Mouse (Mus musculus): ENCODE data around the gene A430005L14Rik. TPM values are rescaled to one million over a fixed set of nuclear protein-coding genes. Genes with fewer than 3 reads are reported as not detected.
"Not testable (repeated sequence)": the region's sequence is repeated elsewhere in the genome, so short reads cannot be mapped to it uniquely, and the experiment has no call there.

A430005L14Rik gene
- polyA plus RNA-seq (2016; fragmentation: Nextera tagmentation; extraction: Ambion mirVana) = 74.4 and 75.3 TPM in 2 replicates

DNA sequence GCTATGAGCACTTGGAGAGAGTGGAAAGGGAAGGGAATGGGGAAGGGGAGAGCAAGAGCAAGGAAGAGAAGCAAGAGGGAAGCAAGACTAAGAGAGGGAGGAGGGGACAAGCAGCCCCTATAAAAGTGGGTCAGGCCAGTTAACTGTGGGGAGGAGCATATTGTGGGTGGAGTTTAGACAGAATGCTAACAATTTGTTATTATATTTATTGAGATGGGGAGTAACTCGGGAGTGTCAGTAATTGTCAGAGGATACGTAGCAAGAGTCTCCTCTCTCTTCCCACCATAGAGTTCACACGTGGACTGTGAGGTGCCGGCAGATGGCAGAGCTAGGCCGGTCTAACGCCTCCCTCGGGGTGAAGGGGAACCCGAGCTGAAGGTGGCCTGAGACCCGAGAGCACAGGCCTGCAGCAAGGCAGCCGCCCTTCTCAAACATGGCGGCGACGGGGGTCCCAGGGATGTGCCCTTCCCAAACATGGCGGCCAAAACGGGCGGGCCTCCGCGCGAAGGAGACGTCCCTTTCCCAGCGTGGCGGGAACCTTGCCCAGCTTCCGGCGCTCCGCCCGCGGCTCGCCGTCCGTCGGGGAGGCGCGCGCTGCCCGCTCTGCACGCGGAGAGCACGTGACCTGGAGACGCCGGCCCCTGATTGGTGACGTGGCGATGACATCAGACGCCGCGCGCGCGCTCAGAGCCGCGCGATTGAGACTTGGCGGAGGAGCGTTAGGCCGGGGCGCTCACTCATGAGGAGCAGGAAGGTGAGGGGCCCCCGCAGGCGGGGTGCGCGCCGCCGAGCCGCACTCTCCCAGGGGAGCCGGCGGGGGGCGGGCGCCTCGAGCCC lies at the start of gene A430005L14Rik:
TSS of gene A430005L14Rik (plus strand) at position 669 of the 837 bp plus-strand sequence.
- H3K27me3 ChIP-seq (replicated peaks) = peaks cover 31% of the 10 kb centered on the region
- WGBS (ENCODE audit: insufficient replicate concordance) = 2% methylated on average over 66 of the region's 67 CpGs
- H3K9ac ChIP-seq = peak within 1 kb of the TSS; percentile 96
- peaks cover 28% of the 10 kb centered on the region for H3K4me1 ChIP-seq
- H3K9me3 ChIP-seq (replicated peaks) = no peaks in the 10 kb centered on the region
- peaks cover 25% of the 10 kb centered on the region for H3K36me3 ChIP-seq
- H3K4me3 ChIP-seq = peak within 1 kb of the TSS; percentile 85
- ATAC-seq = peak; percentile 97
- peak within 1 kb of the TSS; percentile 91 for H3K4me2 ChIP-seq
- H3K27ac ChIP-seq = peak within 1 kb of the TSS; percentile 95

- Histone ChIP-seq H3K4me2 (no peak overlapping the region), H3K36me3 (no peaks in the 10 kb centered on the region), H3K27ac (no peak overlapping the region), H3K4me3 (no peak overlapping the region), H3K9ac (no peak overlapping the region), H3K4me1 (no peaks in the 10 kb centered on the region), H3K27me3 (replicated peaks) (no peaks in the 10 kb centered on the region), H3K9me3 (replicated peaks) (no peaks in the 10 kb centered on the region)
- WGBS (ENCODE audit: insufficient replicate concordance) = 27% methylated on average over 11 of the region's 11 CpGs
- no peak for ATAC-seq
These were observed 49.5 kb upstream of the A430005L14Rik start for GRCm38 (mm10) chr4:153907573-153907972.

DNA sequence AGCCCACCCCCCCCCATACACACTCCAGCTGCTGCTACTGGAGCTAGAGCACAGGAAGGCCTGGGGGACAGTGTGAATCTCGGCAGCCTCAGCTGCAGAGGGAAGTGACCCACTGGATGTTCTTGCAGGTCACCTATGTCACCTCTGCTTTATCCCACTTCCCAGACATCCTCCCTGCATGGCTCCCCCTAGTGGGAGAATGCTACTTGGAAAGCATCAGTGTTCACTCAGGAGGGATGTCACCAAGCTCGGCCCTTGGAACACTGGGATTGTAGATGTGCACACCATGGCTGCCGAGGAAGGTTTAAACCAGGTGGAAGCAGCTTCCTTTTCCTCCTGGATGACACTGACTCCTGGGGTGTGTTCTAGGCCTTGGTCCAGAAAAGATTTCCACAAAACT lies 43.4 kb upstream of the A430005L14Rik start:
- Histone ChIP-seq H3K27me3 (replicated peaks) (no peaks in the 10 kb centered on the region), H3K36me3 (no peaks in the 10 kb centered on the region), H3K4me2 (no peak overlapping the region), H3K4me3 (no peak overlapping the region), H3K27ac (no peak overlapping the region), H3K4me1 (no peaks in the 10 kb centered on the region), H3K9me3 (replicated peaks) (no peaks in the 10 kb centered on the region), H3K9ac (no peak overlapping the region)
- WGBS (ENCODE audit: insufficient replicate concordance) = 58% methylated on average over 3 of the region's 3 CpGs
- ATAC-seq = no peak

- no peaks in the 10 kb centered on the region for H3K9me3 ChIP-seq (replicated peaks)
- no peak overlapping the region for H3K27ac ChIP-seq
- ATAC-seq = no peak
- H3K27me3 ChIP-seq (replicated peaks) = 0 out of 2 replicates have a peak, but pooled peaks cover 3% of the 10 kb centered on the region
- no peaks in the 10 kb centered on the region for H3K36me3 ChIP-seq
- WGBS (ENCODE audit: insufficient replicate concordance) = 30% methylated on average over 8 of the region's 8 CpGs
- no peaks in the 10 kb centered on the region for H3K4me1 ChIP-seq
- no peak overlapping the region for H3K9ac ChIP-seq
- H3K4me2 ChIP-seq = no peak overlapping the region
- no peak overlapping the region for H3K4me3 ChIP-seq
These were observed 39.1 kb upstream of the A430005L14Rik start for GRCm38 (mm10) chr4:153917773-153918500.

GRCm38 (mm10) chr4:153920517-153921233 lies 36.4 kb upstream of the A430005L14Rik start:
- no peak for ATAC-seq
- H3K36me3 ChIP-seq = no peaks in the 10 kb centered on the region
- no peak overlapping the region for H3K4me3 ChIP-seq
- WGBS (ENCODE audit: insufficient replicate concordance) = 58% methylated on average over 9 of the region's 9 CpGs
- H3K9ac ChIP-seq = no peak overlapping the region
- H3K9me3 ChIP-seq (replicated peaks) = no peaks in the 10 kb centered on the region
- 0 out of 2 replicates have a peak, but pooled peaks cover 3% of the 10 kb centered on the region for H3K27me3 ChIP-seq (replicated peaks)
- no peak overlapping the region for H3K4me2 ChIP-seq
- no peak overlapping the region for H3K27ac ChIP-seq
- H3K4me1 ChIP-seq = no peaks in the 10 kb centered on the region

DNA sequence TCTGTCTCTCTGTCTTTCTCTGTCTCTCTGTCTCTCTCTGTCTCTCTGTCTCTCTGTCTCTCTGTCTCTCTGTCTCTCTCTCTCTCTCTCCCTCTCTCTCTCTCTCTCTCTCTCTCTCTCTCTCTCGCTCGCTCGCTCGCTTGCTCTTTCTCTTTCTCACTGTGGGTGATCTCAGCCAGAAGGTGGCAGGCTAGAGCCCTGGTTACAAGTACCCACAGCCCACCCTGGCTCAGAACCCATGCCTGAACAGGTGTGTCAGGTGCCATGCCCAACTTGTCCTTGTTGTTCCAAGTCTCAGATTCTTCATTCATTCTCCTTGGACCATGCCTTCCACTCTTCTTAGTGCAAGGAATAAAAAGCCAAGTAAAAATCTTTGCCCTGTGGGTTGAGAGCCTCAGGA lies 34.9 kb upstream of the A430005L14Rik start:
- not testable (repeated sequence) for H3K9ac ChIP-seq; H3K9me3 ChIP-seq (replicated peaks); H3K4me3 ChIP-seq; H3K4me1 ChIP-seq; H3K27ac ChIP-seq; H3K4me2 ChIP-seq; H3K36me3 ChIP-seq; H3K27me3 ChIP-seq (replicated peaks); ATAC-seq
- 40% methylated on average over 4 of the region's 4 CpGs for WGBS (ENCODE audit: insufficient replicate concordance)

DNA sequence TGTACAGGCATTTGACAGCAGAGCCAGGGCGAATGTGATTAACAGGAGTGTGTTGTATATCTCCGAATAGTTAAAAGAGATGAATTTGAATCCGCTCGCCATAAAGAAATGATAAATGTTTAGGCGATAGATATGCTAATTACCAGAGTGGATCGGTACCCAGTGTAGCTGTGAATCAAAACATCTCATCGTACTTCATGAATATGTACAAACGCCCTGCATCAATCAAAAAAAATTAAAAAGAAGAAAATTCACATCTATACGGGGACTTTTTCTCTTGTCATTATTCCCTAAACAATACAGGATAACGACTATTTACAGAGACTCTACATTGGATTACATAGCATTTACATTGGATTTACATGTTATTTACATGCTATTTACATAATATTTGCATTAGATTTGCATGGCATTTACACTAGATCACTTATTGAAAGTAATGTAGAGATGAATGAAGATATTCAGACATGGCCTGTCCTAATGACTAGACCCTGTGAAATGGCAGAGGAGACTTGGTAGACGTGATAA lies 28.2 kb upstream of the A430005L14Rik start:
- no peaks in the 10 kb centered on the region for H3K36me3 ChIP-seq
- 75% methylated on average over 11 of the region's 11 CpGs for WGBS (ENCODE audit: insufficient replicate concordance)
- H3K27me3 ChIP-seq (replicated peaks) = no peaks in the 10 kb centered on the region
- H3K4me1 ChIP-seq = no peaks in the 10 kb centered on the region
- no peak overlapping the region for H3K4me3 ChIP-seq
- ATAC-seq = no peak
- H3K4me2 ChIP-seq = no peak overlapping the region
- no peaks in the 10 kb centered on the region for H3K9me3 ChIP-seq (replicated peaks)
- H3K27ac ChIP-seq = no peak overlapping the region
- no peak overlapping the region for H3K9ac ChIP-seq

DNA sequence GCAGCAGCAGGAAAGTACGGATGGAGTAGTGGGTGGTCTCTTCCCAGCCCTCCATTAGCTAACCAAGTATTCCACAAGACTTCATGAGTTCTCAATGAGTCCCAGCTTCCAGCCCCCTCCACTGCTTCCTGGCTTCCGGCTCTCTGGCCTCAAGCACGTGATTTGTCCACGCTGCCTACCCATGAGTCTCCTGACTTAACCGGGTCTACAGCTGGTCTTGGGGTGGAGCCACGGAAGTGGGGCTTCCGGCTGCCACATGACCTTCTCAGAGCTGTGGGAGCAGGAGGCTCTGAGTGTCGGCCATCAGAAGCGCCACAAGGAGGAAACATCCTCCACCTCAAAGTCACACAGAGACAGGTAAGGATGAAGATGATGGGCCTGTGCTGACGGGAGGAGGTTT lies 27.6 kb upstream of the A430005L14Rik start:
- H3K27ac ChIP-seq = no peak overlapping the region
- WGBS (ENCODE audit: insufficient replicate concordance) = 46% methylated on average over 10 of the region's 10 CpGs

GRCm38 (mm10) chr4:153929921-153930320 lies 27.1 kb upstream of the A430005L14Rik start:
- 68% methylated on average over 4 of the region's 4 CpGs for WGBS (ENCODE audit: insufficient replicate concordance)

More for the DNA sequence above, 27.6 kb upstream of the A430005L14Rik start:
- H3K4me2 ChIP-seq = no peak overlapping the region
- no peak overlapping the region for H3K9ac ChIP-seq
- H3K27me3 ChIP-seq (replicated peaks) = no peaks in the 10 kb centered on the region
- H3K4me3 ChIP-seq = no peak overlapping the region
- no peaks in the 10 kb centered on the region for H3K9me3 ChIP-seq (replicated peaks)
- no peaks in the 10 kb centered on the region for H3K36me3 ChIP-seq
- no peaks in the 10 kb centered on the region for H3K4me1 ChIP-seq
- no peak for ATAC-seq

GRCm38 (mm10) chr4:153943243-153943642 lies 13.8 kb upstream of the A430005L14Rik start:
- Histone ChIP-seq H3K4me2 (no peak overlapping the region), H3K4me3 (no peak overlapping the region), H3K9ac (no peak overlapping the region), H3K27me3 (replicated peaks) (peaks cover 52% of the 10 kb centered on the region), H3K27ac (no peak overlapping the region), H3K4me1 (no peaks in the 10 kb centered on the region), H3K36me3 (no peaks in the 10 kb centered on the region), H3K9me3 (replicated peaks) (no peaks in the 10 kb centered on the region)
- no peak for ATAC-seq
- 38% methylated on average over 4 of the region's 4 CpGs for WGBS (ENCODE audit: insufficient replicate concordance)

More at GRCm38 (mm10) chr4:153929921-153930320, 27.1 kb upstream of the A430005L14Rik start:
- H3K36me3 ChIP-seq = no peaks in the 10 kb centered on the region
- H3K27ac ChIP-seq = no peak overlapping the region
- no peaks in the 10 kb centered on the region for H3K9me3 ChIP-seq (replicated peaks)
- no peaks in the 10 kb centered on the region for H3K4me1 ChIP-seq
- no peak overlapping the region for H3K4me2 ChIP-seq
- H3K9ac ChIP-seq = no peak overlapping the region
- no peaks in the 10 kb centered on the region for H3K27me3 ChIP-seq (replicated peaks)
- H3K4me3 ChIP-seq = no peak overlapping the region
- ATAC-seq = no peak

DNA sequence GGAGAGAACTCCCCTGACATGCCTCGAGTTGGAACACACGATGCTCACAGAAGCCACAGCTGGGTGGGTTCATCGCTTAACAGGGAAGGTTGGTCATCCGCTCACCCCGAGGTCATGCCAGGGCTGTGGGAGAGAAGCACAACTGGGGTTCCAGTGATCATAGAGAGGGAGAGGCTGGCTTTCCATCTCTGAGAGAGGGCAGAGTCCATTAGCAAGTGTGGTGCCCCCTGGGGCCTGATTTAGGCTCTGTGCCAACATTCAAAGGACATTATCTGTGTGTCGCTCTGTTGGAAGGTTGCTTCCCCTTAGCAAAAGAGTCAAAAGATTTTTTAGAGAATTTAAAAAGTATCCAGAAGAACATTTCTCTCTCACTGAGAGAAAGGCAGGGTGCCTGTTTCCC lies 12.8 kb upstream of the A430005L14Rik start:
- ATAC-seq = no peak
- WGBS (ENCODE audit: insufficient replicate concordance) = 43% methylated on average over 6 of the region's 6 CpGs

More for the DNA sequence above, 12.8 kb upstream of the A430005L14Rik start:
- H3K4me2 ChIP-seq = no peak overlapping the region
- no peak overlapping the region for H3K9ac ChIP-seq
- no peaks in the 10 kb centered on the region for H3K36me3 ChIP-seq
- no peak overlapping the region for H3K27ac ChIP-seq
- peaks cover 56% of the 10 kb centered on the region for H3K27me3 ChIP-seq (replicated peaks)
- H3K9me3 ChIP-seq (replicated peaks) = no peaks in the 10 kb centered on the region
- H3K4me3 ChIP-seq = no peak overlapping the region
- no peaks in the 10 kb centered on the region for H3K4me1 ChIP-seq

Data from liver, embryonic 12.5 days (tissue).